Mouse (Mus musculus): ENCODE measurements around the gene Ppfia4.
"Not testable (repeated sequence)": the region's sequence is repeated elsewhere in the genome, so short reads cannot be mapped to it uniquely, and the experiment has no call there.

Gene Ppfia4

DNA sequence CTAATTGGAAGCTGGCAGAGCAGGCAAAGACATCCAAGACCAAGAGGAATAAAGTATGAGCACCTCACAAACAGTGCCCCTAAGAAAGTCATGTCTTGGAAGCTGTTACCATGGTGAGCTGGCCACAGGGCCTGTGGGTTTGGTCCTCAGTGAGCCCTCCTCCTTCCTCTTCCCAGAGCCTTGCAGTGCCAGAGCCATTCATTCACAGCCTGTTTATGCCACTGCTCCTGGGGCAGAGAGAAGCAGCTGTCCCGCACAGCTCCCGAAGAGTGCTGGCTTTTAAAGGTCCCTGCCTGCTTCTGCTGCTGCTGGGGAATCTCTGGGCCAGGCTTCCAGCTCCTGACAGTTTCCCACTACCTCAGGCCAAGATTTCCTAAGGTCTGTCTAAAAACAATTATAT is 66.9 kb downstream of the Ppfia4 start:
- no peak for DNase-seq

DNA sequence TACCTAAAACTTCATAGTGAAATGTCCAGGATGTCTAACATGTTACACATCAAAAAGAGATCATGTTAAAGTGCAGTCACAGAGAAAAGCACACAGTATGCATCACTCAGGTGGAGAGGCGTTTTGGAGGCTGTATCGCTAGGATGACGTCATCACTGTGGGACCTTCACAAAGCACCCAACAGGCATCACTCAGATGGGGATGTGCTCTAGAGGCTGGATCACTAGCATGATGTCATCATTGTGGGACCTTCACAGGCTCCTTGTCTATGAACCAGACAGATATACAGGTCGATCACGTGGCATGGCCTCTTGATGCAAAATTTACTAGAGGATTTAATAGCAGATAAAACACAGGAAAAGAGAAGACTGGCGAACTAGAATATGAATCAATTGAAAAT is 68.4 kb downstream of the Ppfia4 start:
- no peak for DNase-seq

DNA sequence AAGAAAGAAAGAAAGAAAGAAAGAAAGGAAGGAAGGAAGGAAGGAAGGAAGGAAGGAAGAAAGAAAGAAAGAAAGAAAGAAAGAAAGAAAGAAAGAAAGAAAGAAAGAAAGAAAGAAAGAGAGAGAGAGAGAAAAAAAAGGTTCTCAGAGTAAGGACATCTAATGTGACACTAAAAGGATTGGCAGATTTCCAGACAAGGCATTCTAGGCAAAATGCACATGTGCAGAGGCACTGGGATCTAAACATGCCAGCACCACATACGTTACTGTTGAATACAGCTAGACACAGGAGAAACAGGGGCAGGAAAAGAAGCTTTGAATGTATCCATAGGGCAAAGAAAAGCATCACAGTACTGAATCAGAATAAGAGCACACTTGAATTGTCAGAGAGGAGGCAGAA is 83.0 kb downstream of the Ppfia4 start:
- not testable (repeated sequence) for DNase-seq

All from lung, postnatal 14 days (tissue).